Mouse (Mus musculus) hindbrain, embryonic 10.5 days (tissue): ENCODE measurements at regions not wholly inside any gene's neighbourhood (a gene's known extent, or its start where the extent isn't known, plus 50 kb on each side); places are given as distances from the start of the nearest gene placed in this dataset.

Experiments used
- DNase-seq: peaks from one replicate; pipeline ENCODE4 v3.0.0-alpha.2; 2017; ENCODE audit warnings: low spot score
- H3K27ac ChIP-seq: fragments of 300-500 bp; sonication (generic); 2 replicates; pipeline ENCODE4 v1.5.1; 2016; ENCODE audit warnings: mild to moderate bottlenecking, moderate library complexity
- H3K27me3 ChIP-seq: fragments of 300-500 bp; sonication (generic); 2 replicates; pipeline ENCODE4 v1.6.1; 2016; ENCODE audit warnings: mild to moderate bottlenecking; ENCODE audit not compliant: poor library complexity, insufficient read depth, severe bottlenecking
- H3K36me3 ChIP-seq: fragments of 300-500 bp; sonication (generic); 2 replicates; pipeline ENCODE4 v1.6.1; 2016; ENCODE audit warnings: mild to moderate bottlenecking, moderate library complexity
- H3K4me1 ChIP-seq: fragments of 300-500 bp; sonication (generic); replicated peaks from 2 replicates; pipeline ENCODE4 v1.6.1; 2016; ENCODE audit warnings: mild to moderate bottlenecking
- H3K4me3 ChIP-seq: fragments of 300-500 bp; sonication (generic); 2 replicates; pipeline ENCODE4 v1.5.1; 2016; ENCODE audit warnings: mild to moderate bottlenecking, moderate library complexity
- H3K9me3 ChIP-seq: fragments of 300-500 bp; sonication (generic); 2 replicates; pipeline ENCODE4 v1.6.1; 2016; ENCODE audit warnings: mild to moderate bottlenecking, moderate library complexity
- WGBS: fragments of 180-500 bp; shearing (Covaris S2); methylation state at CpG from one replicate; pipeline ENCODE4 v1.1.7; 2016; 5-methylcytosine and 5-hydroxymethylcytosine counted together

DNA sequence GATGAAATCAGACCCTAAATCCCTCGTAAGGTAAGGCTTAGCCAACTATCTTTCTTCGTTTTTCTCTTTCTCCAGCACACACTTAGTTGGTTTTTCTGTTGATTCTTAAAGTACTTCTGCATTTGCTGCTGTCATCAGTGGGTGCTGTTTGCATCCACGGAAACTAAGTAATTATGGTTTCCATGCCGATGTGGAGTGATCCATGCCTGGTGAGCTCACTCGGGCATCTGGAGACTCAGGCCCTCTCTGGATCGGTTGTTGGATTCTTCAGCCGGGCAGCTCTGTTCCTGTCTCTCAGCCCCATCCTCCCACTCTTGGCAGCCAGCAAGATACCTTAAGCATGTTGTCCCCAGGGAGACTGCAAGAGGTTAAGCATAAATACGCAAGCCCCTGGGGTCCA lies 97.4 kb upstream of the Cacna1e start:
- Histone ChIP-seq H3K4me3 (no peak overlapping the region), H3K36me3 (no peaks in the 10 kb centered on the region), H3K9me3 (no peaks in the 10 kb centered on the region), H3K4me1 (peaks cover 22% of the 10 kb centered on the region), H3K27ac (no peak overlapping the region), H3K27me3 (no peaks in the 10 kb centered on the region)
- WGBS, result 87% methylated on average over 8 of the region's 8 CpGs
- no peak for DNase-seq

DNA sequence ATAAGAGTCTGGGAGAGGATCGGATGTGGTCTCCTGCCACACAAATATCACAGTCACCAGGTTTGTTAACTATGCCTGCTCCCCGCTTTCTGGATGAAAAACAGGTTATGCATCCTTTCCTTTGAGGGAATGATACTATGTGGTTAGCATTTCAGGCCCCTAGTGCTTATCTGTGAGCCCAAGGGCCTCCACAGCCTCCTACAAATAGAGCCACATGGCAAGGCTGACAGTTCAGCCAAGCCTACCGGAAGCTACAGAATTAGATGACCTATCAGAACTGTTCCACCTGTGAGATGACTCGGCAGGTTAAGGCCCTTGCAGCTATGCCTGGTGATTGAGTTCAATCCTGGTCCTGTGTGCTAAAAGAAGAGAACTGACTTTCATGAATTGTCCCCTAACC lies 91.4 kb upstream of the Cacna1e start:
- Histone ChIP-seq H3K27me3 (no peaks in the 10 kb centered on the region), H3K27ac (no peak overlapping the region), H3K36me3 (no peaks in the 10 kb centered on the region), H3K4me1 (peaks cover 6% of the 10 kb centered on the region; the same call in 1 of the 2 replicates), H3K9me3 (no peaks in the 10 kb centered on the region), H3K4me3 (no peak overlapping the region)
- 91% methylated on average over 4 of the region's 4 CpGs for WGBS
- DNase-seq, result no peak

DNA sequence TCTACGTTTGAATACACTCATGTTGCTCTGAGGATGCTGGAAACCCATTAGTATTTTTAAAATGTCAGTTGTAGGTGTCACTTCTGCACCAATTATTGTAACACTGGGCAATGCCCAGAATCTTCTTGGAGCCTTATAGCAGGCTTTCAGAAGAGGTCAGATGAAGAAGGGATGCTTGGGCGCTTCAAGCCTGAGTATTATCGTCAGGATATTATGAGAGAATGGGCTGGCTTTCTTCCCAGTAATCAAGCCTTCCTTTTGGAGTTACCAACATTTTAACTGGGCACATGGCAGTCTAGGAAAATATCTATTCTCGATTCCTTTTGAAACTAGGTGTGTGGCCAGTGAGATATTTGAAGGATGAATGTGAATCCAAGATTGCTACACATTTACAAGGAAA lies 77.0 kb upstream of the Cacna1e start:
- DNase-seq, result no peak
- Histone ChIP-seq H3K9me3 (peaks cover 5% of the 10 kb centered on the region; the same call in 1 of the 2 replicates), H3K4me1 (no peaks in the 10 kb centered on the region), H3K27me3 (no peaks in the 10 kb centered on the region), H3K27ac (no peak overlapping the region), H3K4me3 (no peak overlapping the region), H3K36me3 (no peaks in the 10 kb centered on the region)
- 85% methylated on average over 4 of the region's 4 CpGs for WGBS

DNA sequence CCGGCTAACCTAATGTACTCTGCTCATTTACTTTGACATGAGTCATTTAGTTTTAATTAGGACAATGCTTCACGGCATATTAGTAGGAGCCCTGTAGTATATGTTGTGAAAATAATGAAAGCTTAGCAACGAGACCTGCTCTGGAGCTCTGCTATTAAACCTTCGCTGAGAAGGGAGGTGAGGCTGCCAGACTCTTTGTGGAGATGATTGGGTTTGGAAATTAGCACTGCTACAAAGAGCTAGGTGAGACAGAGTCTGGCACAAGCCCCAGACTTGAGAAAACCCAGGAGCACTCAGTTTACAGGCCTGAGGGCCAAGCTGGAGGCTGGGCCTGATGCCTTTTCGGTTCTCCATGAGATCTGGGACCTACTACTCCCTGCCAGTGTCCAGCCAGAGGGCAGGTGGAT lies 72.3 kb upstream of the Cacna1e start:
- 84% methylated on average over 5 of the region's 5 CpGs for WGBS
- Histone ChIP-seq H3K9me3 (no peaks in the 10 kb centered on the region), H3K27ac (no peak overlapping the region), H3K4me3 (no peak overlapping the region), H3K36me3 (no peaks in the 10 kb centered on the region), H3K4me1 (no peaks in the 10 kb centered on the region), H3K27me3 (no peaks in the 10 kb centered on the region)
- DNase-seq, result no peak

DNA sequence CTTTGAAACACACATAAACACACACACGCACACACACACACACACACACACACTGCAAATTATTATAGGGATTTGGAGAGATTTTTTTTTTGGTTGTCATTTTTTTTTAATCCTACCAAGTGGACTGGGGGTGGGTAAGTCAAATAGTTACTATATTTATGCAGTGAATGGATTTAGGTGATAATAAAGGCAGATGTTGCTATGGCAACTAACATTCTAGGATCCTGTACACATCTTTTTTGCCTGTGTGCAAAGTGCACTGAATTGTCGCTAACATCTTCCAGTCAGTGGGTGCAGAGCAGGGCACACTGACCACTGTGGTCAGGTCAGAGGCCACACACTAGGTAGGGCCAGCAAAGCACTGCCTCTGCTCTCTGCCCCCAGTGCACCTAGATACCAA lies 68.4 kb upstream of the Cacna1e start:
- no peak for DNase-seq
- 87% methylated on average over 2 of the region's 2 CpGs for whole genome bisulfite sequencing
- H3K27me3 ChIP-seq, result no peaks in the 10 kb centered on the region
- H3K36me3 ChIP-seq, result no peaks in the 10 kb centered on the region
- no peaks in the 10 kb centered on the region for H3K4me1 ChIP-seq
- no peak overlapping the region for H3K4me3 ChIP-seq
- no peak overlapping the region for H3K27ac ChIP-seq
- H3K9me3 ChIP-seq, result no peaks in the 10 kb centered on the region
